Mouse (Mus musculus) small intestine, adult 2 months (tissue): Measurements from ENCODE around the gene Hspb11.

Experiments
- CTCF ChIP-seq: fragments of 200-500 bp; IDR thresholded peaks from 2 replicates; pipeline ENCODE4 v1.5.1; 2012; ENCODE audit warnings: low read depth, mild to moderate bottlenecking, control low read depth, inconsistent platforms, low read length, moderate library complexity, mixed read lengths; ENCODE audit not compliant: insufficient replicate concordance, insufficient read length; ENCODE audit errors: extremely low read depth
- POLR2A ChIP-seq: fragments of 200-500 bp; IDR thresholded peaks from 2 replicates; pipeline ENCODE4 v1.6.1; 2012; ENCODE audit warnings: low read depth, mild to moderate bottlenecking, control low read depth, inconsistent platforms, low read length, moderate library complexity

DNA sequence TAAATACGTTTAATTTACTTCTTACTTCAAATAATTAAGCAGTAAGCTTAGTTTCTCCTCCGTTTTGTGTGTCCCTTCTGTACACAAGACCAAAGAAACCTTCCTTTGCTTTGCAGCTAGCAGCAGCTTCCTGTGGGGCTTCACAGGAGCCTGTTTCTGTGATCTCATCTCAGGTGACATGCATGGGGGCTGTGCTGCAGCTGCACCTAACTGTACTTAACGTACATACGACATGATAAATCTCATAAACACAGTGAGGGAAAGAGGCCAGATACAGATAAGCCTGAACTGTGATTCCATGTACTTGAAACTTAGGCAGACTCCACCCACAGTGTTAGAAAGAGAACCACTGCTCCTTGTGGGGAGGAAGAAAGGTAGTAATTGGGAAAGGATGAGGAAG lies 6.6 kb downstream of the Hspb11 start:
- TF ChIP-seq POLR2A (no peak), CTCF (no peak)
